Mouse (Mus musculus): ENCODE measurements at regions not wholly inside any gene's neighbourhood (a gene's known extent, or its start where the extent isn't known, plus 50 kb on each side); places are given as distances from the start of the nearest gene placed in this dataset.

DNA sequence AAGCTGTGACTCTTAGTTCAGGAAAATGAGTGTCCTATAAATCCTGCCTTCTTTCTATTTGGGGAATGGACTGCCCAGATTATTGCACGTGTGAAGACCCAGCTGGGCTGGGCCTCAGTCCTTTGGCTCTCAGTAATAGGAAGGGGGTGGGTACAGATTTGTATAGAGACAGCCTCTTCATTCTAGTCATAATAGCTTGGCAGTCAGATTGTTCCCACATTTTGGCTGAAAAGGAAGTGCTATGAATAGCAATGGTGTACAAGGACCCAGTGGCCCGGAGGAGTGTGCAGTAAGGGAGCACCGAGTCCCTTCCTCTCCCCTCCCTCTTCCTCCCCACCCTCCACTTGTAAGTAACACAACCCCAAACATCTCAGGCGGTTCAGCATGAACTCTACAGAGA lies 113.5 kb upstream of the Arhgap5 start:
- Histone ChIP-seq H3K27ac (replicated peaks) (no peak overlapping the region), H3K9me3 (no peaks in the 10 kb centered on the region; the same call in 1 of the 2 replicates), H3K4me1 (peaks cover 31% of the 10 kb centered on the region), H3K36me3 (replicated peaks) (no peaks in the 10 kb centered on the region), H3K4me3 (no peak overlapping the region), H3K27me3 (replicated peaks; ENCODE audit: low read depth, poor library complexity, severe bottlenecking) (peaks cover 4% of the 10 kb centered on the region; the same call in 1 of the 2 replicates)
- DNase-seq (ENCODE audit: low spot score): no peak
- 51% methylated on average over 4 of the region's 4 CpGs for WGBS

DNA sequence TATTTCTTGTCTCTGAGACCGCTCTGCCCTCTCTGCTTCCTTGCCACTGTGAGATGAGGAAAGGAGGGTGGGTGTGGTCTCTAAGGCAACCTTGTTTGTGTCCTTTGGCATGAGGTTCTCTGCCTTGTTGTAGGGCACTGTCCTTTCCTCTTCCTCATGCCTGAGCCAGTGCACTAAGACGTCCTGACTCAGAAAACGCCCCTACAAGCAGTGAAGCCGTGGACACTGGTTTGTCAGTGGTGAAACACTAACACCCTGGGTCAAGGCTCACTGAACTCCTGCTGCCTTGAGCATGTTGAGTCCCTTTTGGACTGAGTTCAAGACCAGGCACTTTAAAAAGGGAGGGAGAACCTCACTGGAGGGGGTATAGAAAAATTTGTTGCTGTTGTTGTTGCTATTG lies 111.1 kb upstream of the Arhgap5 start:
- WGBS: 85% methylated on average over 4 of the region's 4 CpGs
- H3K4me3 ChIP-seq: no peak overlapping the region
- no peak for DNase-seq (ENCODE audit: low spot score)

DNA sequence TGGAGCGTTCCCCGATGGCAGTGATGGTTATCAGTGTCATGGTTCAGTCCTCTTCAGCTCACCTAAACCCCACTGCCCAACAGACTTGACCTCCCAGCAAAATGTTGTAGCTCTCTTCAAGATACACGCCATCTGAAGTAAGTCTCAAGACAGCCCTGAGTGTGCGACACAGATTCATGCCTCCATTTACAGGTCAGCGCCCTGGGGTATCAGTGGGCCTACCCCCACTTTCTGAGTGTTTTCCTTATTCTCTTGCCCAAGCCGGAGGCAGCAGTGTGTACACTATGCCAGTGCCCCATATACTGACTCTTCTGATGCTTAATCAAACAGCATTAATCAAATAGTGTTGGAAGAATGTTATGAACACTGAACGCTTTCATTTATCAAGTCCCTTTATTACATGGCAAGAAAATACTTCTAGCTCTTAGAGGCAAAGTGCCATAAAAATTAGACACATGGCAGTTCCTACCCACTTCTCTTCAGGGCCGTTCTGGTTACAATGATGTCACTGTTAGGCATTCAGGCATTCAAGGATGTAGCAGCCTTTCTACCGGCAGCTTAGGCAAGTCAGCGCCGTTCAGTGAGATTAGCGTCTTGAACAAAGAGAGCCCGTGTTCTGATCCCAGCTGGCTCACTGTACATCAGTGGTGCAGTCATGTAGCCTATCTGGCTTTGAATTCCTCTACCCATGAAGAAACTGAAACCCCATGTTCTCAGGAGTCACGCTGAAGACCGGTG lies 109.6 kb upstream of the Arhgap5 start:
- H3K4me1 ChIP-seq: peaks cover 44% of the 10 kb centered on the region
- peaks cover 4% of the 10 kb centered on the region; the same call in 1 of the 2 replicates for H3K27me3 ChIP-seq (replicated peaks; ENCODE audit: low read depth, poor library complexity, severe bottlenecking)
- 69% methylated on average over 15 of the region's 15 CpGs for WGBS
- H3K36me3 ChIP-seq (replicated peaks): no peaks in the 10 kb centered on the region
- no peaks in the 10 kb centered on the region for H3K9me3 ChIP-seq
- H3K4me3 ChIP-seq: no peak overlapping the region
- H3K27ac ChIP-seq (replicated peaks): 0 out of 2 replicates have a peak overlapping the region, but pooled peaks have one; percentile 8
- no peak for DNase-seq (ENCODE audit: low spot score)

More for the DNA sequence above, 111.1 kb upstream of the Arhgap5 start:
- Histone ChIP-seq H3K27ac (replicated peaks) (no peak overlapping the region), H3K36me3 (replicated peaks) (no peaks in the 10 kb centered on the region), H3K9me3 (no peaks in the 10 kb centered on the region; the same call in 1 of the 2 replicates), H3K4me1 (peaks cover 41% of the 10 kb centered on the region), H3K27me3 (replicated peaks; ENCODE audit: low read depth, poor library complexity, severe bottlenecking) (peaks cover 4% of the 10 kb centered on the region; the same call in 1 of the 2 replicates)

DNA sequence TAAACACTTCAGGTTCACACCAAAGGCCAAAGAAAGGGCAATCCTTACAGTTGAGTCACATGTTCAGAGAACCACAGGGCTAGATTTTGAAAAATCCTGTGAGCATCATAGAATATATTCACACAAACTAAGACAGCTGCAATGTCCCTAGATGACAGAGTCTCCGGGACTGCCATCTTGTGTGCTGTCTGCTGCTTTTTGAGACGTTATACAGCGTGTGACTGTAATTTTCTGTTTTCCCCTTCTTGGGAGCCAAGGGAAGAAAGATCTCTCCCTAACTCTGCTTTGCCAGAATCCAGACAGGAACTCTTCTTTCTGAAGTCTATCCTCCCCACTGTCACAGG lies 109.1 kb upstream of the Arhgap5 start:
- Histone ChIP-seq H3K4me1 (peaks cover 39% of the 10 kb centered on the region), H3K36me3 (replicated peaks) (no peaks in the 10 kb centered on the region), H3K9me3 (no peaks in the 10 kb centered on the region), H3K27me3 (replicated peaks; ENCODE audit: low read depth, poor library complexity, severe bottlenecking) (peaks cover 4% of the 10 kb centered on the region; the same call in 1 of the 2 replicates), H3K4me3 (no peak overlapping the region), H3K27ac (replicated peaks) (no peak overlapping the region)
- WGBS: 90% methylated on average over 3 of the region's 3 CpGs
- no peak for DNase-seq (ENCODE audit: low spot score)

DNA sequence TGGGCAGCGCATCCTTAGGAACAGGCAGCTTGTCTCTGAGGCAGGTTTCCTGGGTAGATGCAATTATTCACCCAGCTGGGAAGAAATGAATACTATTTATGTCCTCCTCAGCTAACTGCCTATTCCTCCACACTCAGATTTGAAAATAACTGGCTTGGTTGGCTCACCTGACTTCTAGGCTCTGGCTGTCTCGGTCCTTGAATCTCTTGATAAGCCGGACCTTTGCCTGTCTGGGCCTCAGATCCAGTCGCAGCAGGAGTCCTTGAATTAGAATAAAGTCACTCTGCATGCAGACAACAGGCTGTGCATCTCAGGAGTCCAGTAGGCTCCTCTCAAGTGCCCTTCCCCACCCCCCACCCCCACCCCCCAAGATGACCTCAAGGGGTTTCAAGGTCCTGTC lies 108.7 kb upstream of the Arhgap5 start:
- H3K9me3 ChIP-seq: no peaks in the 10 kb centered on the region
- peaks cover 35% of the 10 kb centered on the region for H3K4me1 ChIP-seq
- no peak overlapping the region for H3K27ac ChIP-seq (replicated peaks)
- H3K36me3 ChIP-seq (replicated peaks): no peaks in the 10 kb centered on the region
- 52% methylated on average over 4 of the region's 4 CpGs for WGBS
- H3K27me3 ChIP-seq (replicated peaks; ENCODE audit: low read depth, poor library complexity, severe bottlenecking): peaks cover 4% of the 10 kb centered on the region; the same call in 1 of the 2 replicates
- DNase-seq (ENCODE audit: low spot score): no peak
- H3K4me3 ChIP-seq: no peak overlapping the region

DNA sequence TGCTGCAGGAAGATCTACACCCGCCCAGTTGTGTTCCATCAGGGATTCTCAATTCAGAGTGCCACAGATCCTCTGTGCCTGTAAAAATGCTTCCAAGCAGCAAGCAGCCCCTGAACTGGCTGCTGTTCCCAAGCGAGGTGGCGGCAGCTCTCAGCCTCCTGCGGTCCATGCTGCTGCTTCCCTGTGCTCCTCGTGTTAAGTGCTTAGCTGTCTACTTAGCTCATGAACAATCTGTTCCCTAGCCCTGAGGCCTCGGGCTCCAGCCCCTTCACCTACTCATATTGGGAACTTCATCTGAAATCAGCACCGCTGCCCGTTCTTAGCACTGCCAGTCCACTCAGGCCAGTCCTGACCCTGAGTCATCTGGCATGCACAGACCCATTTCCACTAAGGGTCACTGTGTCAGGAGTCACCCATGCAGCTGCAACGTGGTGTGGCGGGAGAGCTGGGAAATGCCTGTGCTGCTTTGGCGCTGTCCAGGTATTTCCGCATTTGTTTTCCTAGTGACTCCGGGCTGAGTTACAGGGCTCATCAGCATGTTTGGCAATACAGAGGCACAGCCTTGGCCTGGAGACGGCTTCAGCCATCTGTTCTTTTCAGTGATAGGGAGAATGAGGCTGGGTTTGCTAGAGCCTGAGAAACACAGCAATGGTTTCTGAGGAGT lies 107.5 kb upstream of the Arhgap5 start:
- no peak overlapping the region for H3K4me3 ChIP-seq
- peaks cover 35% of the 10 kb centered on the region for H3K4me1 ChIP-seq
- no peaks in the 10 kb centered on the region for H3K36me3 ChIP-seq (replicated peaks)
- 0 out of 2 replicates have a peak overlapping the region, but pooled peaks have one; percentile 40 for H3K27ac ChIP-seq (replicated peaks)
- H3K9me3 ChIP-seq: no peaks in the 10 kb centered on the region
- WGBS: 39% methylated on average over 14 of the region's 14 CpGs
- peaks cover 4% of the 10 kb centered on the region; the same call in 1 of the 2 replicates for H3K27me3 ChIP-seq (replicated peaks; ENCODE audit: low read depth, poor library complexity, severe bottlenecking)
- peak; percentile 33 for DNase-seq (ENCODE audit: low spot score)

DNA sequence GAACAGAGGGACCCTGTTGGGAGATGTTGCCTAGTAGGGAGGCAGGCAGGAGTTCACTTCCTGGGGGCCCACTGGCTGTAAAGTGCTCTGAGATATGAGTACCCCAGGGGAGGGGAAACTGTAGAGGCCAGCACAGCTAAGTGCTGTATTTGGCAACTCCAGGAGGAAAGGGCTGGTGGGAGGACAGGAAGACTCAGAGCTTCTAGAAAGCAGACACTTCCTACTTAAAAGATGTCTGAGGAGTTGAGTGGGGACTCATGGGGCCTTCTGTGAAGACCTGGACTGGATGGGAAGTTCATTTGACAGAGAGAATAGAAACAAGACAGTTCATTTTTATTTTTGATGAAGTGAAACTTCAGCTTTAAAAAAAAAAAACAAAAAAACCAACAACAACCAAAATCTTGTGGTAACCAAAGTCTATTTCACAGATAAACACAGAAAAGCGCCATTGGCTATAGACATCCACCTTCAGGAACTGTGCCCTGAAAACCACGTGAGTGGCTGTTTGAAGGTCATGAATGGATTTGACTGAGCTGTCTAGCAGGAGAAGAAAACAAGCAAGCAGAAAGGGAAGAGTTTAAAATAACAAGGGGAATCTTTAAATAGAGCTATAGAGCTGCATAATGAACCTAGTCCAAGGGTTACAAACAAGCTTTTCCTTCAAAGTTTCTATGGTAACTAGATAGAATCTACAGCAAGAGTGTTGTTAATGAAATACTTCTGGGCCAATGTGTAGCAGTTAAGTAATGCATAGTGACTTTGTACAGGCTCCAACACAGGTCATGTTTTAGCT lies 105.9 kb upstream of the Arhgap5 start:
- H3K27me3 ChIP-seq (replicated peaks; ENCODE audit: low read depth, poor library complexity, severe bottlenecking): no peaks in the 10 kb centered on the region; the same call in 1 of the 2 replicates
- DNase-seq (ENCODE audit: low spot score): no peak
- H3K9me3 ChIP-seq: no peaks in the 10 kb centered on the region
- H3K36me3 ChIP-seq (replicated peaks): no peaks in the 10 kb centered on the region
- H3K27ac ChIP-seq (replicated peaks): peak overlapping the region; percentile 67; the same call in 1 of the 2 replicates
- H3K4me1 ChIP-seq: peaks cover 35% of the 10 kb centered on the region
- no peak overlapping the region for H3K4me3 ChIP-seq
- WGBS: 65% methylated on average over 2 of the region's 2 CpGs

DNA sequence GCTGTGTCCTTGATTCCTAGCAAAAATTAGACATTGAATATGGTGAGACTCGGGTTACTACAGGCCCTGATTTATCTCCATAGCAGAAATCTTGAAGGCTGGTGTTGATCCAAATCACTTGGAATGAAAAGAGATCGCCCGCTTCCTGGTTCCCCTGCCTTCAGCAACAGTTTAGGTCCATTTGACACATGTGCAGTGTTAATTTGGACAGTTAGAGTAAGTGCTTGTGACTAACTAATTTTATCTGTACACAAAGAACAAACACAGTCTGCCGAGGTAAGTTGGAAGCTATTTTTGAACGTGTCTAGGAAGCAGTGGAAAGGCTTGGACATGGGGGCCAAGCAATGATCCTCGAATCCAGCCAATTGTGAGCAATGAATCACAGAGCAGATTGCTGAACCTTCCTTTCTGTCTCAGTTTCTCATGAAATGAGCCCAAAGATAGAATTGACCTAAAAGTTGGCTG lies 105.2 kb upstream of the Arhgap5 start:
- 80% methylated on average over 6 of the region's 6 CpGs for WGBS

DNA sequence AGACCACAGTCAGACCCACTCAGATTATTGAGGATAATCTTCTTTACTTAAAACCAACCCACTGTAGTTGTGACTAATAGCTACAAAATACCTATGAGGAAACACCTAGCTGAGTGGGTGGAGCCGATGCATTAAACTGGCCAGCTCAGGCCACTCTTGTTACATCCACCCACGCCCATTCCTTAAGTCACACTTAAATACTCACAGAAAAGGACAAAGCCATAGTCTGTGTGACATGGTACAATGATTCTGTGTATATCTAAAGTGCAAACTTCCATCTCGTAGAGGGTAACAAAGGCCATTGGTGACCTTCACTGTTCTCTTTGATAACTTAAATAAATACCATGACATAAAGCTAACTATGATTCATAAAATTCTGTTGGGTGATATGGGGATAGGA lies 103.7 kb upstream of the Arhgap5 start:
- no peaks in the 10 kb centered on the region for H3K9me3 ChIP-seq
- 89% methylated on average over 3 of the region's 3 CpGs for WGBS
- DNase-seq (ENCODE audit: low spot score): no peak
- H3K4me3 ChIP-seq: no peak overlapping the region
- no peaks in the 10 kb centered on the region for H3K36me3 ChIP-seq (replicated peaks)
- H3K27ac ChIP-seq (replicated peaks): no peak overlapping the region
- H3K27me3 ChIP-seq (replicated peaks; ENCODE audit: low read depth, poor library complexity, severe bottlenecking): no peaks in the 10 kb centered on the region; the same call in 1 of the 2 replicates
- H3K4me1 ChIP-seq: peaks cover 23% of the 10 kb centered on the region

More for the DNA sequence above, 105.2 kb upstream of the Arhgap5 start:
- Histone ChIP-seq H3K36me3 (replicated peaks) (no peaks in the 10 kb centered on the region), H3K27me3 (replicated peaks; ENCODE audit: low read depth, poor library complexity, severe bottlenecking) (no peaks in the 10 kb centered on the region; the same call in 1 of the 2 replicates), H3K9me3 (no peaks in the 10 kb centered on the region), H3K4me3 (no peak overlapping the region), H3K4me1 (peaks cover 35% of the 10 kb centered on the region), H3K27ac (replicated peaks) (no peak overlapping the region)
- no peak for DNase-seq (ENCODE audit: low spot score)

DNA sequence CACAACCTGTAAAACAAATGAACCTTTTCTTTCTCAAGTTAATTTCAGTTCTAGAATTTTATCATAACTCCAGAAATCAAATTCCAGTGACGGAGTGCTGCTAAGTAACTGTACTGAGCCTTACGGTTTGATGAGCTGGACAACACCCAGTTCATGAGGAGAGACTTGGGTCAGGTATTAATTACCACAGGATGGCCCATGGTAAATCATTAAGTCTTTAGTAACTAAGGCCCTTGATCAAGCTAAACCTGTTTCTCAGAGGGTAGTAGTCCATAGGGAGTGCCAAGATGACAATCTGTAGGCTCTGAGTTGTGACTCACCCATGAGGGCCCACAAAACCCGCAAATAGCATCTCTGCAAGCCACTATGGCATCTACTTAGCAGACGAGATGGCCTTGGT lies 101.1 kb upstream of the Arhgap5 start:
- DNase-seq (ENCODE audit: low spot score): no peak
- Histone ChIP-seq H3K4me1 (peaks cover 2% of the 10 kb centered on the region), H3K4me3 (no peak overlapping the region), H3K27me3 (replicated peaks; ENCODE audit: low read depth, poor library complexity, severe bottlenecking) (no peaks in the 10 kb centered on the region), H3K9me3 (no peaks in the 10 kb centered on the region), H3K36me3 (replicated peaks) (no peaks in the 10 kb centered on the region), H3K27ac (replicated peaks) (no peak overlapping the region)
- 91% methylated on average over 4 of the region's 4 CpGs for WGBS

DNA sequence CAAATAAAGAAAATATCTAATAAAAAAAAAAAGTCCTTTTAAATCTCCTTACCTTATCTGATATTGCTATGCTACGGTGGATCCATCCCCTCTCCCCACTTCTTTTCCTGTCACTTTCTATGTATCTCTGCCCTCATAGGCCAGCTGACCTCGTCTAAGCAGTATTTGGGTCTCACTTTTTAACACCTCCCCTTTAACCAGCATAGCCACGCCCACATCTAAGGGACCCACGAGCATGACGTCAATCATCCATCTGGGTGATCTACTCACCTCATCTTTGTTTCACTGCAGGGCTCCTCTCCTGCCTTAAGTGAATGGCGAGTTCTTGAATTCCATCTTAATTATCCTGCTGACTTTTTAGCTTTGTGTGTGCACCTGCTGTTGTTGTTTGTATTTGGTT lies 97.4 kb upstream of the Arhgap5 start:
- no peaks in the 10 kb centered on the region for H3K4me1 ChIP-seq
- H3K36me3 ChIP-seq (replicated peaks): no peaks in the 10 kb centered on the region
- WGBS: 76% methylated on average over 6 of the region's 6 CpGs
- H3K27me3 ChIP-seq (replicated peaks; ENCODE audit: low read depth, poor library complexity, severe bottlenecking): no peaks in the 10 kb centered on the region
- H3K4me3 ChIP-seq: no peak overlapping the region
- H3K27ac ChIP-seq (replicated peaks): no peak overlapping the region
- H3K9me3 ChIP-seq: no peaks in the 10 kb centered on the region
- no peak for DNase-seq (ENCODE audit: low spot score)

DNA sequence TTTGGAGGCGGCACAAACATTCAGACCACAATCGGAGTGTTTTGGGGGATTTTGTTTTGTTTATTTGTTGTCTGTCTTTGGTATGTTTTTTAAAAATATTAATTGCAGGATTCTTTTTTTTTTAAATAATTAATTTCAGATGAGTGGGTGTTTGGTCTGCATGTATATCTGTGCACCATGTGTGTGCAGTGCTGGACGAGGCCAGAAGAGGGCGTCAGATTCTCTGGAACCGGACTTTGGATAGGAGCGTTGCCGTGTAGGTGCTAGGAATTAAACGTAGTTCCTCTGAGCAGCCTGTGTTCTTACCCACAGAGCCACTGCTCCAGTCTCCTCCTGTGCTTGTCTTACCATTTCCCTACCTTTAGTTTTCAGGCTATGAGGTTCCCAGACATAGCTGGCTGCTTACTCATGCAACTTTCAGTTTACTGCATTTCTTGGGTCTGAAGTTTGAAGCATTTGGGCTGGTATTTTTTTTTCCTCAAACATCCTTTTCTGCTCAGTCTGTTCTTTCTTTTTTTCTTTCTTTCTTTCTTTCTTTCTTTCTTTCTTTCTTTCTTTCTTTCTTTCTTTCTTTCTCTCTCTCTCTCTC lies 95.4 kb upstream of the Arhgap5 start:
- no peak overlapping the region for H3K27ac ChIP-seq (replicated peaks)
- DNase-seq (ENCODE audit: low spot score): no peak
- peaks cover 14% of the 10 kb centered on the region for H3K4me1 ChIP-seq
- no peaks in the 10 kb centered on the region for H3K27me3 ChIP-seq (replicated peaks; ENCODE audit: low read depth, poor library complexity, severe bottlenecking)
- WGBS: 89% methylated on average over 8 of the region's 8 CpGs
- no peak overlapping the region for H3K4me3 ChIP-seq
- H3K9me3 ChIP-seq: no peaks in the 10 kb centered on the region
- H3K36me3 ChIP-seq (replicated peaks): no peaks in the 10 kb centered on the region
